ENCODE assay signal across 8 mouse cellular contexts in the genomic region with DNA sequence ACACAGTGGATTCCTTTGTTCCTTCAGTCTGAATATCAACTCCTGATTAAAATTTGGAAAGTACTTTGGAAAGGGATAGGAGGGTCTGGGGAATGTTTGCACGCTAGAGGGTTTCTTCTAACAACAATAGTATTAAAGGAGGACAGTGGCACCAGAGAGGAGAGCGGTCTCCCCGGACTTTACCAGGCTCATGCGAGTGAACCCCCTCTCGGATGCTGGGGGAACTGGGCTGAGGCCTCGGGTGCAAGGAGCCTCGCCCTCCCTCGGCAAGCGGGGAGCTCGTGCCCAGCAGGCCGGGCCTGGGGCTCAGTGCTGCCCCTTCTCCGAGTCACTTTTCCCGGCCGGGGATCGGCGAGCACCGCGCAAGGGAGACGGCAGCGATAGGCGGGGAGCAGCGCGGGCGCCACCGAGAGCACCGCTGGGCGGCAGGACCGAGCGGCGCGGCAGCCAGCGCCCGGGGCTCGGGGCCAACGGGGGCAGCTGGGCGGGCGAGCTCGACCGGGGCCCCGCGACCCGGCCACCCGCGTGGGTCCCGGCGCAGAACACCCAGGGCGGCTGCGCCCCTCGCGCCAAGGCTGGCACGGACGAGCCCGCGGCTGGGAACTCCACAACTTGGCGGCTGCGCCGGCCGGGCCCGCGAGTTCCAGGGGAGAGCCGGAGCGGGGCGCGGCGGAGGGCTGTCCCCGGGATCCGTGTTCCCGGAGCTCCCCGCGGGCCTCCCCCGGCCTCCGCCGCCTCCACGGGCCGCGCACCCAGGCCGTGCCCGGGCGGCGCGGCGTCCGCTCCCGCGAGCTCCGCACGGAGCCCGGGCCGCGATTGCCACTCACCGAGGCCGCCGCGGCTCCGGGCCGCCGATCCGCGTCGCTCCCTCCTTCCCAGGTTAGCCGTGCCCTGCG. TPM values are rescaled to one million over a fixed set of nuclear protein-coding genes. Genes with fewer than 3 reads are reported as not detected.
DNase-seq lines count a peak whose midpoint lies in the region; ATAC-seq and TF ChIP-seq lines count a peak whose summit lies in the region.

No protein-coding gene starts in this region.

- H3K4me1 ChIP-seq in MEL (ENCODE audit: control insufficient read depth in 1 of 2, insufficient read depth in 2 of 2, low read length in 2 of 2) = peaks cover 0 to 4% of the 10 kb centered on the region in 2 experiments; a peak in 1 of 4 replicates
- peaks cover 17% of the 10 kb centered on the region for H3K4me1 ChIP-seq in forebrain, embryonic 16.5 days (replicated peaks; ENCODE audit: control insufficient read depth, insufficient read depth, low read length)

- H3K4me3 ChIP-seq in MEL (ENCODE audit: control insufficient read depth in 1 of 2, insufficient read depth in 1 of 2, low read depth in 2 of 2, low read length in 2 of 2) = peak overlapping the region; percentile 79 to 98
- peak overlapping the region; percentile 83 for H3K4me3 ChIP-seq in forebrain, embryonic 16.5 days (replicated peaks; ENCODE audit: low read length)

- TF ChIP-seq POLR2A in MEL (IDR thresholded peaks at IDR 0.05; ENCODE audit: control insufficient read depth in 1 of 2, insufficient read depth in 1 of 2, low read depth in 1 of 2, low read length in 2 of 2, poor library complexity in 1 of 2) = no peak

- peak overlapping the region; percentile 70 for H3K27ac ChIP-seq in MEL (ENCODE audit: control insufficient read depth, low read depth, low read length)
- peak overlapping the region; percentile 97 for H3K27ac ChIP-seq in forebrain, embryonic 16.5 days (ENCODE audit: low read length)

- H3K9me3 ChIP-seq in MEL (replicated peaks; ENCODE audit: insufficient read depth, low read length) = no peaks in the 10 kb centered on the region
- no peaks in the 10 kb centered on the region for H3K9me3 ChIP-seq in forebrain, embryonic 16.5 days (ENCODE audit: control insufficient read depth, low read length)

- peaks cover 0 to 3% of the 10 kb centered on the region in 2 experiments; a peak in 3 of 4 replicates for H3K36me3 ChIP-seq in MEL (ENCODE audit: control insufficient read depth in 1 of 2, insufficient read depth in 2 of 2, low read length in 2 of 2)
- no peaks in the 10 kb centered on the region for H3K36me3 ChIP-seq in forebrain, embryonic 16.5 days (ENCODE audit: control insufficient read depth, insufficient read depth)

- no peak for TF ChIP-seq RAD21 in MEL (IDR thresholded peaks at IDR 0.05; ENCODE audit: low read depth, low read length)

- H3K9ac ChIP-seq in MEL (ENCODE audit: control insufficient read depth, low read depth, low read length, poor library complexity, severe bottlenecking) = peak overlapping the region; percentile 97
- peak overlapping the region; percentile 86 for H3K9ac ChIP-seq in forebrain, embryonic 16.5 days (replicated peaks; ENCODE audit: low read depth, low read length)

- intact Hi-C loops in heart, postnatal 36 days (cut with DNase I) = loop anchor here (2.0 to 10.0 kb wide), 8 partner anchors 61 to 643 kb away; a partner anchor contains a TSS

- under 1% methylated on average over 96 of the region's 102 CpGs for WGBS in forebrain, embryonic 16.5 days

- DNase-seq in MEL (ENCODE audit: low read depth, low spot score) = peak; percentile 70
- DNase-seq in cerebellum, adult 18-20 months = peak; percentile 54 to 82
- peak; percentile 72 to 84 for DNase-seq in heart, postnatal 36 days
- DNase-seq in layer of hippocampus, adult 9-11 months = peak; percentile 42
- DNase-seq in lung, postnatal 10 days = peak; percentile 70
- peak; percentile 69 for DNase-seq in retina, embryonic 14.5 days (ENCODE audit: low spot score)
- DNase-seq in thymus, postnatal 4 days = peak; percentile 79

- no peaks in the 10 kb centered on the region; a peak in 1 of 4 replicates for H3K27me3 ChIP-seq in MEL (ENCODE audit: control insufficient read depth in 1 of 2, insufficient read depth in 2 of 2, low read length in 2 of 2)
- peaks cover 5% of the 10 kb centered on the region; the same call in 1 of the 2 replicates for H3K27me3 ChIP-seq in forebrain, embryonic 16.5 days (replicated peaks; ENCODE audit: control insufficient read depth, insufficient read depth, low read length)

- ATAC-seq in forebrain, embryonic 16.5 days = peak; percentile 66

- TF ChIP-seq EP300 in MEL (IDR thresholded peaks at IDR 0.05; ENCODE audit: low read depth in 1 of 2, low read length in 2 of 2) = 0 out of 4 replicates have a peak, but pooled peaks of 1 of the 2 experiments have one; percentile 12

- peaks cover 44% of the 10 kb centered on the region for H3K79me2 ChIP-seq in MEL (ENCODE audit: control insufficient read depth, insufficient read depth, low read length, poor library complexity)

- peak in 1 of 3 experiments; percentile 21; a peak in 1 of 6 replicates for TF ChIP-seq CTCF in MEL (IDR thresholded peaks at IDR 0.05 in 2 of 3, conservative IDR thresholded peaks at IDR 0.05 in 1 of 3; ENCODE audit: control insufficient read depth in 1 of 3, insufficient read depth in 1 of 3, low read depth in 2 of 3, low read length in 3 of 3, poor library complexity in 1 of 3, severe bottlenecking in 1 of 3)

- H3K4me2 ChIP-seq in forebrain, embryonic 16.5 days (ENCODE audit: low read length) = peak overlapping the region; percentile 83

TF ChIP-seq in MEL, 35 proteins besides CTCF, POLR2A, EP300 and RAD21:
- TF ChIP-seq MYC (IDR thresholded peaks at IDR 0.05; ENCODE audit: low read depth, low read length) = 0 out of 2 replicates have a peak, but pooled peaks have one; percentile 20
- TF ChIP-seq USF1 (IDR thresholded peaks at IDR 0.05; ENCODE audit: low read depth, low read length) = no peak
- peak; percentile 94; the same call in 1 of the 2 replicates for TF ChIP-seq CHD1 (IDR thresholded peaks at IDR 0.05; ENCODE audit: low read depth, low read length)
- TF ChIP-seq ETS1 (IDR thresholded peaks at IDR 0.05; ENCODE audit: low read depth, low read length) = 0 out of 2 replicates have a peak, but pooled peaks have one; percentile 16
- TF ChIP-seq UBTF (IDR thresholded peaks at IDR 0.05; ENCODE audit: borderline replicate concordance, insufficient read depth, low read depth, low read length) = peak; percentile 96; the same call in 1 of the 2 replicates
- no peak for TF ChIP-seq RCOR1 (IDR thresholded peaks at IDR 0.05; ENCODE audit: low read depth, low read length)
- no peak for TF ChIP-seq MAZ (IDR thresholded peaks at IDR 0.05; ENCODE audit: low read depth, low read length)
- TF ChIP-seq HCFC1 (IDR thresholded peaks at IDR 0.05; ENCODE audit: low read depth, low read length) = no peak
- no peak for TF ChIP-seq BHLHE40 (IDR thresholded peaks at IDR 0.05; ENCODE audit: borderline replicate concordance, low read depth, low read length)
- TF ChIP-seq NELFE (IDR thresholded peaks at IDR 0.05; ENCODE audit: low read depth, low read length) = no peak; the same call in 1 of the 2 replicates
- no peak for TF ChIP-seq NRF1 (IDR thresholded peaks at IDR 0.05; ENCODE audit: insufficient read depth, low read depth, low read length, poor library complexity, severe bottlenecking)
- TF ChIP-seq SIN3A (IDR thresholded peaks at IDR 0.05; ENCODE audit: low read length) = peak; percentile 40; the same call in 1 of the 2 replicates
- TF ChIP-seq MAX (IDR thresholded peaks at IDR 0.05; ENCODE audit: low read length) = peak; percentile 23; the same call in 1 of the 2 replicates
- TF ChIP-seq TCF12 (IDR thresholded peaks at IDR 0.05; ENCODE audit: low read depth, low read length) = peak; percentile 11; the same call in 1 of the 2 replicates
- TF ChIP-seq SMC3 (IDR thresholded peaks at IDR 0.05; ENCODE audit: low read depth, low read length) = no peak
- TF ChIP-seq JUND (IDR thresholded peaks at IDR 0.05; ENCODE audit: low read depth, low read length) = no peak
- TF ChIP-seq E2F4 (IDR thresholded peaks at IDR 0.05; ENCODE audit: borderline replicate concordance, low read depth, low read length) = no peak
TF ChIP-seq in MEL: peak in this region for 7.

RNA-seq across cellular contexts. Expression of a gene that starts 1.3 kb away (rescaled TPM):
- total RNA-seq in MEL (2012; rRNA removed) = 13.6 and 16.2 TPM in 2 replicates
- 10 to 100 TPM; 21.1 to 42.6 TPM for polyA plus RNA-seq in MEL (2012; ENCODE audit: insufficient read depth in 1 of 2, insufficient read length in 2 of 2, low read depth in 1 of 2, low replicate concordance in 2 of 2, missing spikeins in 1 of 2)
- 38.7 and 44.4 TPM in 2 replicates for polyA plus RNA-seq in forebrain, embryonic 16.5 days (2015; fragmentation: Nextera tagmentation; extraction: Ambion mirVana)
- total RNA-seq in heart, postnatal 36 days (2021) = 10 to 100 TPM; 28.0 to 31.3 TPM

Comparison
In these comparisons a context has a peak if more than half of its experiments do, and no peak if none do; other contexts are left out.
1. Peak in every context shown above with its lines: DNase-seq, ATAC-seq, H3K4me3 ChIP-seq and H3K27ac ChIP-seq.